Mouse (Mus musculus): Measurements from ENCODE around the gene Gnai1.
A peak's percentile ranks its signal among the peaks of the same experiment; 100 is the strongest.
"Not testable (repeated sequence)": the region's sequence is repeated elsewhere in the genome, so short reads cannot be mapped to it uniquely, and the experiment has no call there.

Gnai1 gene

DNA sequence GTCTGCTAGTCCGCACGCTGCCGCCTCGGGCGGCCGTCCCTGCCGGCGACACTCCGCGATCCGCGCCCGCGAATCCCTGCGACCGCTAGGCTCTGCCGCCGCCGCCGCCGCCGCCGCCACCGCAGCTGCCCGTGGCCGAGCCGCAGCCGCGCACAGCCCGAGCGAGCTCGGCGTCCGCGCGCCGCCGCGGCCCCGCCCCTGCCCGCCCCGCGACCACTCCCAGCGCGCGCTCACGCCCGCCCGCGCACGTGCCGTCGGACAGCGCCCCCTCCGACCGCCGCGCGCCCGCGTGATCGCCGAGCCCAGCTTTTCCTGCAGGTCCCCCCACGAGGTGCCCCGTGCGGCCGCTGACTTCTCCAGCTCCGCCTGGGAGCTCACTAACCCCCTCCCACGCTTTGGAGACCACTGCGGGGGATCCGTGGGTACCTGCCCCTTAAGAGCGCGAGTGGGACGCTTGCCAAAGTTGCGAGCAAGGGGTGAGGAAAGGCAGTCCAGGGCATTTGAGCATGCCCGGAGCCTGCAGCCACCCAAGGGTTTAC, at the start of gene Gnai1:
Gene Gnai1 (minus strand): TSS at position 75 of the 539 bp plus-strand sequence.
- DNase-seq (ENCODE audit: low spot score): peak; percentile 83

DNA sequence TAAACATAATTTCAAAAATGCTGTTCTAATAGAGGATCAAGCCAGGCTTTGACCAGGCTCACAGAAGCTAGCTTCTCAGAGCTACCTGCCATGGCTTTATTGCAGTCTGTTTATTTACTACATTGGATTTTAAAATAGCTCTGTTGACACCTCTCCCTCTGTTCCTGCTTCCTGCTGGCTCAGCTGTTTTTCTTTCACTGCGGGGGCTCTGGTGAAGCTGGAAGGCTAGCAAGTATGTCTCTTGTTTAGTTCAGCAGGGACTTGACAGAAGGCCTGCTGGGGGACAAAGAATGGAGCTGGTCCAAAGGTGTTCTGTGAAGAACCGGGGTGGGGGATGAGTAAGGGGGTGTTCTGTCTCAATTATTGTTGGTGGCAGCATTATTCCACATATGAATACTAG, 7.7 kb upstream of the Gnai1 start:
- no peak for DNase-seq (ENCODE audit: low spot score)

DNA sequence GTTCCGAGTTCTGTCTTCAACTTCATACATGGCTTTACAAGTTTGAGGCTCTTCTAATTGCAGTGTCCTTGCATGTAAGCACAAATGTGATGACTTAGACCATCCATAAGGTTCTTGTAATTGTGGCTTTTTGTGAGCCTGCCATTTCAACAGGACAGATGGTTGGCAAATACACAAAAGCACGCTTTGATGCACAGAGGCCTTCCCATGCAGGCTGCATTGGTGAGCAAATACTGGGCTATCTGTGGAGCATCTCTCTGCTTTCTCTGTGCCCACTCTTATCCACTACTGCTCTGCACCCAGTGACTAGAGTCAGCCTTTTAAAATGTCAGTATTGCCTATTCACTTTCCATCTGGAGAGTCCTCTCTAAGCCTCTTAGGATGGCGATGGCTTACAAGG, 5.3 kb upstream of the Gnai1 start:
- DNase-seq (ENCODE audit: low spot score): no peak

DNA sequence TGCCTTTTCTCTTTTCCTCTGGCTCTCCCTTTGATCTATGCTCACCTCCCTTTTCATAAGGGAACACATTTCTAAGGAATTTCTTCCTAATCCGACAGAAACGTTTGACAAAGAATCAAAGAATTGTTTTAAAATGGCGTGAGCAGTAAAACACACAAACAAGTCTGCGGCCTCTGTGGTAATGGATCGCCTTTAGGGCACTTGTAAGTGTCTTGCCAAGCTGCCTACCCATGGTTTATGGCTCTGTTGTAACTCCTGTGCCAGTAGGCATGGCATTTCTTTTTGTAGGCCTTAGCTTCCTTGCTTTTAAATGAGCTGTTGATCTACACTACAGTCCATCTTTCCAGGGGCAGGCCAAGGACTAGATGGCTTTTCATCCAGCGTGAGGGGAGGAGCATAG, 801 bp upstream of the Gnai1 start:
- DNase-seq (ENCODE audit: low spot score): no peak

DNA sequence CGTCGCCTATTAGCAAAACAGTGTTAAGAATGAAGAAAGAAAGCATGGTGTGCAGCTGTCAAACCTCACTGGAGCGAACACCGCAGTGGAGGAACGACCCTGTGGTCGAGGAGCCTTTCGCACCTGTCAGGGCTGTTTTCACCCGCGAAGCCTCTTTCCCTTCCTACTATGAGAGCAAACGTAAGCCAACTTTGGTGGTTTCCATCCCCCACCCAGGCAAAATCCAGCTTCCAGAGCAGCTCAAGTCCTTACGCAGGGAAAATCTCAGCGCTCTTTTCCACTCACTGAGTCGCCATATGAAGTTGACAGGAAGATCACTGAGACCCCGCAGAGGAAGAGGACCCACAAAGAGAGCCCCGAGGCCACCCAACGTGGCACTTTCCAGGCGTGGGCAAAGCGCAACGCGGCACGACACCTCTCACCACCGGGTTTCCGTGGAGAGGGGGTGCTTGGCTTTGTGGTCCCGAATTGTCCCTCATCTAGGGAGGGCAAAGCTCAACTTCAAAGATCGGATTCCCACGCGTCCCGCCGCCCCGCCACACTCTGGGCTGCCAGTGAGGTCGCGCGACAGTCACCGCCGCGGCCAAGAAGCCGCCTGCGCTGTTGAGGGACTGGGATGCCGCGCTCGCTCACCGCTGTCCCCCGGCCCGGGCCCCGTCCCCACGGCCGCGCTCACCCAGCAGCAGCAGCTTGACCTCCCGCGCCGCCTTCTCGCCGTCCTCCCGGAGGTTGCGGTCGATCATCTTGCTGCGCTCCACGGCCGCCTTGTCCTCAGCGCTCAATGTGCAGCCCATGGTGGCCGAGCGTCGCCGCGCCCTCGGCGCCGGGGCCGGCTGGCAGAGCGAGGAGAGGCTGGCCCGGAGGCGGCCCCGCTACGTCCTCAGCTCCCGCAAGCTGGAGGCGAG, 527 bp downstream of the Gnai1 start:
- DNase-seq (ENCODE audit: low spot score): no peak

DNA sequence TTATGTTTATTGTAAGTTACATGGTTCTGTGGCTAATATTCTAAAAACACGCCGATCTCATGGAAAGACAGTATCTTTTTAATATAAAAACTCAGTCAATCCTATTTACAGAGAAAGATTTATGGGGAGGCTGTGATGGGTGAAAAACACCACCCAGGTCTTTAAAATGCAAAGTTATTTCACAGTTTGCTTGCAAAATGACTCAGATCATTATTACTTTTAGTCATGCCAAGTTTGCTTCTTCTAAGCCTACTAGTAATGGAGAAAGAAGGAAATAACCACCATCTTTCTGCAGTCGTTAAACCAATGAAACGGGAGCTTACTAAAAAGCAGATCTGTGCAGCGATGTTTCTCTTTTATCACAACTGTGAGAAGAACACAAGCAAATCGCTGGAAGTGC, 1.4 kb downstream of the Gnai1 start:
- no peak for DNase-seq (ENCODE audit: low spot score)

DNA sequence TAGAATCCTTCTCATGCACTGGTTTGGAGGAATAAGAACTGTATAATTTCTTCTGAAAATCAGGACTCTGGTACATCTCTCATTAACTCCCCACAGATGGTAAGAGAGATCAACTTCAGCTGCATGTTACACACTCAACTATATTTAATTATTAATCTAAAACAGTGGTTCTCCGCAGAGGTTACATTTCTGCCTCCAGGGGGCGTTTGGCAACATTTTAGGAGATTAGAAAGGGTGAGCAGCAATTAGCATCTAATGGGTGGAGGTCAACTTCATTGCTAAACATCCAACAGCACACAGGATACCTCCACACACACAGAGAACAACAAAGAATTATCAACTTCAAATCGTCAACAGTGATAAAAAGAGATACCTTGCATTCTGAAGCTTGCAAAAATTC, 2.0 kb downstream of the Gnai1 start:
- peak; percentile 28 for DNase-seq (ENCODE audit: low spot score)

DNA sequence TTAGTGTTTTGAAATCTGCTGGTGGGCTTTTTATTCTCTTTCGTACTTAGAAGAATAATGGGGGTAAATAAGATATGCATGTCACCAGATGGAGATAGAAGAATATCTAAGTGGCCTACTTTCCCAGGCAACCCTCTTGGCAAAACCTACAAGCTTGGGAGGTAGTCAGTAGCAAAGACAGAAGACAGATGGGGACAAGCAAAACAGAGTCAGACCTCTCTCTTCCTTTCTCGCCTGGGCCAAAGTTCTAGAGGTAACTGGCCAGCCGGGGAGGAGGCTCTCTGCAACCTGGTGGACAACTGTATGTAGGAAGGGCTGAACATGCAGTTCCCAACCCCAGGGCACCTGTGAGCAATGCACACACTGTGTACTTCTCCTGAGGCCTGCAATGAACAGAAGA, 12.9 kb downstream of the Gnai1 start:
- no peak for DNase-seq (ENCODE audit: low spot score)

DNA sequence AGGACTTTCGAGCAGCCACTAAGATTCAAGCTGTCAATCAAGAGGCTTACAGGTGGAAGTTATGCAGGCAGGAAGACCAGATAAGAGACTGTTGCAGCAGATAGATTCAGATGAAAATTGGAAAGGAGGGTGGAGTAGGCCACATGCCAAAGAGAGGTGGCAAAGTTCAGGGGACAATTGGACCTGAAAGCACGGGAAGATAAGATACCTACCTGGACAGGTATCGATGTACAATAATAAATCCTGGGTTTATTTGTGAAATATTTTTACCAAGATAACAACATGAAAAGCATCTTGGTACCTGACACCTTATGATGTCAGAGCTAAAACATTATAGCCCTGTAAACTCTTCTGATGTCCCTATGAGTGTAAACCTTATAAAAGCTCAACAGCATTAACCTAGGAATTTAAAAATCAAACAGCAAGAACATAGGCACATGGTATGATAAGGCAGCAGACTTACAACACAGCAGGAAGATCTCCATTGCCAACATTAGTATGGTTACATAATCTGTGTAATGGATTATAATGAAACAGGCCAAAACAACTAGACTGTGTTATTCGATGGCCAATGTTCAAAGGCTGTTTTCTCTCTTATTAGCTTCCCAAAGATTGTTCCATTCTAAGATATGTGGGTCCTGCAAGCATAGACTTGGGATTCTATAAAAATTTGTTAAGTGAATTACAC, 16.6 kb downstream of the Gnai1 start:
- no peak for DNase-seq (ENCODE audit: low spot score)

DNA sequence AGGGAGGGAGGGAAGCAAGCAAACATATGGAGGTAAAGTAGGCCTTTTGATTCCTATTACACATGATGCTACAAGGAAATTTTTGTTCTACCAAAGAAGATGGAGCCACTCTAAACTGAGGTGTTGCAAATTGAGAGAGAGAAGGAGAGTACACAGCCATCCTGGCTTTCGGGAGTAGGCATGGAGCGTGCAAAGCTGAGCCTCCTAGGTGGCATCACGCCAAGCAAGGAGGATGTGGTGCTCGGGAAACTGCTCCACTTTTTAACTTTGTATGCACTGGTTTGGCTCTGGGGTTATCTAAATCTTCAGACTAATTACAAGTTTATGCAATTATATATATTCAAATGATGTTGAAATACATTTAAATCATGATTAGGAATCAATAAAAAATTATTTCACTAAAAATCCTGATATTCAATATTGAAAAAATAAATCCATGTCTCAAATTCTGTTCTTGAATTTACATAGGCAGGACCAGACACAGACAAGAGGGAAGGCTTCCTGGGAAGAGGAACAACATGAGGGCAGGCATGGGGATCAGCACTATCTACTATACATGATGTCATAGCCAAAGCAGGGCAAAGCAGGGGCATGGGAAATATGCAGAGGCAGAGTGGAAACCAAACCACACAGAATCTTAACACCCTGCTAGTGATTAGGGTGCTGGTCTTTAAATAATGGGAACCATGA, 17.2 kb downstream of the Gnai1 start:
- no peak for DNase-seq (ENCODE audit: low spot score)

DNA sequence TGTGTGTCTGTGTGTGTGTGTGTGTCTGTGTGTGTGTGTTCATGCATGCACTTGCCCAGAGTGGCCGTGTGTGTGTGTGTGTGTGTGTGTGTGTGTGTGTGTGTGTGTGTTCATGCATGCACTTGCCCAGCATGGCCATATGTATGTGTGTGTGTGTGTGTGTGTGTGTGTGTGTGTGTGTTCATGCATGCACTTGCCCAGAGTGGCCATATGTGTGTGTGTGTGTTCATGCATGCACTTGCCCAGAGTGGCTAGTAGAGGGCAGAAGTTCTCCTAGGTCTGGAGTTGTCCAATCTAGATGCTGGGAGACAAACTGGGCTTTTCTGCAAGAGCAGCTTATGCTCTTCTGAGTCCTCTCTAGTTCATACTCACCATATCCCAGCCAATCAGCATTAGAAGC, 18.3 kb downstream of the Gnai1 start:
- DNase-seq (ENCODE audit: low spot score): not testable (repeated sequence)

DNA sequence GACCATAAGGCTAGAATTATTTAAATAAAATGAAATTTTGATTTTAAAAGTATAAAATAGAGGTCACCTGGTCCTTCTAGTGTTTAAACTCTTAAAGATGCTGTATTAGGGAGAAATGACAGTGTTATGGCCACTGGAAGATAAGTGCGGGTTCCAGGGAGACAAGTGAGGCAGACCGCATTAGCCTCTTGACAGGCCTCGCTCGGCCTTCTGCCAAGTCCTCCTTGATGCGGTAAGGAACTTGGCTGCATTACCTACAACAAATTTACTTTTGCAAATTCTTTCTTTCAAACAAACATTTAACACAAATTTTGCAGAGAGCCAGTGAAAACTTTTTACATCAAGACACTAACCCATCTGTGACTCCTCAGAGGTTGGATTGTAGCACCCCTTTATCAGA, 27.9 kb downstream of the Gnai1 start:
- no peak for DNase-seq (ENCODE audit: low spot score)

DNA sequence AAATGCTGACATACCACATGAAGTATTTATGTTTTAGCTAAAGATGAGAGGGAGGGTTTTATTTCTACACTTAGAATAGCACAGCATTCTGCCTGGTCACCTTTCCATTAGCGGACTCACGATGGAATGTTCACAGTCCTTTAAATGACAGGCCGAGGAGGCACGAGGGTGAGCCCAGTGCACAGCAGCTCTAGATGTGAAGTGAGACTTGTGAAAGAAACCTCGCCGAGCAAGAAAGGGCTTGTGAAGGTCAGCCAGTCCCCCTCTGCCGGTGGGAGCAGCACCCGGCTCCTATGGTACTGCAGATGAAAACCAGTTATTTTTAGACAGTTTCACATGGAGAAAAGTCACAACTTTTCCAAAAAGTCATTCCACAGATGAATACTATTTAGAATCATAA, 29.4 kb downstream of the Gnai1 start:
- peak; percentile 13 for DNase-seq (ENCODE audit: low spot score)

DNA sequence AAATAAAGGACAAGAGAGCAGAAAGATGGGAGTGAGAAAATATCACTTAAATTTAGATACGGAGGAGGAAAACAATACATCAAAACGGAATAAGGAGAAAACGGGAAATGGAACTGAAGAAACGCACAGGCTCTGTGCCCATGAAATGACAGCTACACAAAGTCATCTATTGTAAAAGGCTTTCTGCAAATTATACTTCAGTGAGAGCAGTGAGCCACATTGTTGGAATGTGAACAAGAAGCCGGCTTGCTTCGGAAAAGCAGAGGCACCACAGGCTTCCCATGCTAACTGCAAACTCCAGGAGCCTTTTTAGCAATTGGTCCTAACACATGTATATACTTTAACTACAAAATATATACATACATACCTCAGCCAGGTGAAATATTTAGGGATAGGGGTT, 34.0 kb downstream of the Gnai1 start:
- DNase-seq (ENCODE audit: low spot score): no peak

DNA sequence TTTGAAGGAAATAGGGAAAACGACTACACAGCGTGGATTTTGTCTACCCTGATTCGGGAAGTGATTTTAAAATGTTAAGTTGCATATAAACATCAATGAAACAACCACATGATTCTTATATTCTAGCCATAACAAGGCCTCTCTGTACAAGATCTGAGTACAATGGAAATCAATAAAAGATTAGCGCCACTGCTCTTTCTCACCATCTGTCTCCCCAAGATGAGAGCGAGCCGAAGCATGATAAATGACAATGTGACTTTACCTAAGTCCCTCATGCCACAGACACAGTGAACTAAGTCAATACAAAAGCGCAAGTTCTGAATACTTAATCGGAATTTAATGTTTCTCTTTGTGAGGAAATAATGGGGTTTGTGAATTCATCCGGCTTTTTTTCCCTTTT, 36.6 kb downstream of the Gnai1 start:
- DNase-seq (ENCODE audit: low spot score): no peak

DNA sequence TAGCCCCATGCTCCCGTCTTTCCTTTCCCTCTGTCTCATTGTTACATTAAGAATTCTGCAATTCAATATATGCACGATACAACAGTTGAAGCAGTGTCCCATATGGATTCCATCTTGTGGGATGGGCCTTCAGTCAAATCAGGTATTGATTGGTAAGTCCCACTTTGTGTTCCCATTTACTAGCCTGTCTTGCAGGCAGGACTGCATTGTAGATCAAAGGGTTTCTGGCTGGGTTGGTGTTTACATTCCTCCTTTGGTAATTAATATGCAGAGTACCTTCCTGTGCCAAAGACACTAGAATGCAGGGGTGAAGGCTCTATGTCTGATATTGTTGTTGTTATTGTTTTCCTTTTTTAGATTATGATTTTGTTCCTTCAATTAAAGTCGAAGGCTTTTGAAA, 38.5 kb downstream of the Gnai1 start:
- no peak for DNase-seq (ENCODE audit: low spot score)

DNA sequence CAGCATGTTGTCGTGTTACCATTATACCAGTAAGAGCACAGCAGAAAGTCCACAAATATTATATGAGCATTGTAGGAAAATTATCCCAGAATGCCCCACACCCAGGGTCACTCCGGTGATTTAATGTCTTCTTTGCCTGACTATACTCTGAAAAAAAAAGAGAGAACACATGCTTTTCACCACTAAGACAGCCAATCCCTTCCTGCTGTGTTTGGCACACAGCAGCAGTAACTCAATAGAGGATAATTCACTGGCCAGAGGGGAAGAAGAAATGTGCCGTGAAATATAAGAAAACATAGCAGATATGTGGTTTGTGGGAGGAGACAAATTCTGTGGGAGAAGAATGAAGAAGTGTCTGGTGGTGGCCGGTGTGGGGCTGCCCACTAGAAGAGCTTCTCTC, 41.3 kb downstream of the Gnai1 start:
- no peak for DNase-seq (ENCODE audit: low spot score)

DNA sequence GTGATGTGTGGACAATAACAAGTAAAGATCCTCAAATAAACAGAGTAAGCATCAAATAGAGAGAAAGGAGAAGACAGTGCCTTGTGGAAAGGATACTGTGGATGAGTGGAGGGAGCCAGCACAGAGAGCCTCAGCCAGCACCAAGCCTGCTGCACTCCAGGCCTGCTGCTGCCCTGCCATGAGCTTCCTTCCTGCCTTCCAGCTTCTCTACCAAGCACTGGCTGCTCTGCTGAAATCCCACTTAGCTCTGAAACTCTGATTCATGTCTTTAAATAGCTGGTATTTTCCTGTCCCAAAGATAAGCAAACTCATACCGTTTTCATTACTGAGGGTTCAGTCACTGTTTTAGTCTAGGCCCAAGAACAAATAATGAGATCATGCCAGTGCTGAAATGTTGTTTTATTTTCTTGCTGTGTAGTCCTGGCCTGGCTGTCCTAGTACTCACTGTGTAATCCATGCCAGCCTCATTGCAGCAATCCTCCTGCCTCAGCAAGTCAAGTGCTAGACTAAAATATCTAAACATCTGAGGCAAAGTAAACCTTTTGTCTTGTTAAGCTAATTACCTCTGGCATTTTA, 52.8 kb downstream of the Gnai1 start:
- no peak for DNase-seq (ENCODE audit: low spot score)

DNA sequence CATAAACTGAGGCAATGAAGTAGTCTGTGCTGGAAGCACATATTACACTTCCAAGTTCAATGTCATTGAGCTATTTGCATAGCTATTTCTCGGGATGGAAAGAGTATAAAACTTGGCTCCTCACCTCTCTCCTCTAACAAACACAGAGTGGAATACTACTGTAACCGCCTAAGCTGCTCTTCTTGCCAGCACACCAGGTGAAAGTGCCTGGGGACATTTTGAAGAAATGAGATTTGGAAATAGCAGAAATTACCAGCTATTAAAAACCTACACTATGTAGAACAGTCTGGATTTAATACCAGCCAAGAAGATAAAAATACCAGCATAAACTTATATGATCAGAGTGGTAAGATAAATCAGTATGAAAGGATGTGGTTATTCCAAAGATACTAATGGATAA, 63.6 kb downstream of the Gnai1 start:
- no peak for DNase-seq (ENCODE audit: low spot score)

DNA sequence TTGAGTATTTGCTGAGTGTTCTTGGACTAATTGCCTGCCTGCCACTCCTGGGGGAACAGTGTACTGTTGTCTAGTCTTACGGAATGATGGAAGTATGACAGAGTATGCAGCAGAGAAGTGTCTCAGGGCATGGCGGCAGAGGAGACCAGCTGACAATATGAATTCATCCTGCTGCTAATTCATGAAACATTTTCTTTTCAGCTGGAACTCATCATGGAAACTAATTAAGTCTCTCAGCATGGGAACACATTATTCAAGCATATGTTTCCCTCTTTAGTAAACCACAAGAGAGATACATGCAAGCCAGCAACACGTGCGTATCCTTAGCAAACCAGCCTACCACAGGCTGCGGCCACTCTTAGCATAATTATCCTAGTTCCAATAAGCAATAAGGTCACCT, 67.4 kb downstream of the Gnai1 start:
- no peak for DNase-seq (ENCODE audit: low spot score)

DNA sequence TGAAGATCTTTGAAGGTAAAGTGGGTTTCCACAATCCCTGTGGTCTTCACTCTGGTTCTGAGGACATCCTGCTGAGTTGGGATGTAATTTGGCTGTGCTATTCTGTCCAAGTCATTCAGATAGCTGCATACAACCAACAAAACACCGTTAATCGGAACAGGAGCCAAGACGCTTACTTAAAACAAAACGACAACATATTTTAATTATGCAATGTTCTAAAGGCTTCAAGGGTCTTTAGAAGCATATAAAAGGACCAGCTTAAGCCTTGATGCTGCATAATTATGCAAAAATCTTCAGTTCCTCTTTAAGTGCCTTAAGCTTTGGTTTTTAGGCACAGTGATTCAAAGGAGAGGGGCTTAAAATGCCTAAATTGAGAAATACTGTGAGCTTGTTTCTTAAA, 70.6 kb downstream of the Gnai1 start:
- DNase-seq (ENCODE audit: low spot score): no peak

DNA sequence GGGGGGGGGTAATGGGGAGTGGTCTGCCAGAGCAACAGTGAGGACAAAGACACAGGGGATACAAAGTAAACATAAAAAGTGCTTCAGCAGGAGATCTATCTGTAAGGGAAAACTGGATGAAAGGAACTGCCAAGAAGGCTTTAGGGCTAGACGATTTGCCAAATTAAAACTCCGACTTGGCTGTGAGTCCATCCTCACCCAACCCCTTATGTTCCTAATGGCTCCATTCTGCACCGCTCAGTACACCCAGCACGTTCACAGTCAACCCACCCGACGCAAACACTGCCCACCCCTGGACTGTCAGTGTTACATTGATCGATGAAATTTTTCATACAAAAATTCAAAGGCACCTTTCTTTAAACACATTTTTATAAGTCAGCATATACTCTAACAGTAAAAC, 71.5 kb downstream of the Gnai1 start:
- DNase-seq (ENCODE audit: low spot score): no peak

All from ovary, postnatal 36 days (tissue).